Mouse (Mus musculus): Measurements from ENCODE around the gene Ttc26.

GRCm38 (mm10) chr6:38359736-38360499, 21.4 kb upstream of the Ttc26 start:
- TF ChIP-seq POLR2A (IDR thresholded peaks at IDR 0.05; ENCODE audit: borderline replicate concordance, extremely low read depth, insufficient read depth, insufficient read length, poor library complexity, severe bottlenecking) (no peak), CTCF (IDR thresholded peaks at IDR 0.05; ENCODE audit: borderline replicate concordance, extremely low read depth, insufficient read depth, insufficient read length) (no peak)

Measured in brain, embryonic 14.5 days (tissue).